Mouse (Mus musculus) forebrain, embryonic 11.5 days (tissue): ENCODE measurements at regions not wholly inside any gene's neighbourhood (a gene's known extent, or its start where the extent isn't known, plus 50 kb on each side); places are given as distances from the start of the nearest gene placed in this dataset.

Source experiments
- ATAC-seq: fragments of 200-750 bp; cut with Nextera tagmentation; replicated peaks from 2 replicates; pipeline ENCODE4 v1.8.0; 2017; ENCODE audit warnings: moderate TSS enrichment; ENCODE audit not compliant: low FRiP score
- DNase-seq: peaks from one replicate; pipeline ENCODE4 v3.0.0-alpha.2; 2017; ENCODE audit warnings: low spot score
- H3K27ac ChIP-seq: fragments of 300-500 bp; sonication (generic); 2 replicates; pipeline ENCODE4 v1.5.1; 2014; ENCODE audit warnings: low read depth, low read length
- H3K27me3 ChIP-seq: fragments of 300-500 bp; sonication (generic); 2 replicates; pipeline ENCODE4 v1.6.1; 2014; ENCODE audit warnings: mild to moderate bottlenecking, low read length, mixed read lengths; ENCODE audit not compliant: control insufficient read depth, insufficient read depth
- H3K36me3 ChIP-seq: fragments of 300-500 bp; sonication (generic); 2 replicates; pipeline ENCODE4 v1.6.1; 2014; ENCODE audit warnings: mild to moderate bottlenecking, low read length, moderate library complexity, mixed read lengths; ENCODE audit not compliant: control insufficient read depth, insufficient read depth
- H3K4me1 ChIP-seq: fragments of 300-500 bp; sonication (generic); replicated peaks from 2 replicates; pipeline ENCODE4 v1.6.1; 2014; ENCODE audit warnings: low read length, mixed read lengths; ENCODE audit not compliant: control insufficient read depth, insufficient read depth
- H3K4me2 ChIP-seq: fragments of 300-500 bp; sonication (generic); 2 replicates; pipeline ENCODE4 v1.6.1; 2014; ENCODE audit warnings: low read depth, mild to moderate bottlenecking, low read length, moderate library complexity, mixed read lengths; ENCODE audit not compliant: severe bottlenecking
- H3K4me3 ChIP-seq: fragments of 300-500 bp; sonication (generic); 2 replicates; pipeline ENCODE4 v1.5.1; 2014; ENCODE audit warnings: low read depth, low read length
- H3K9ac ChIP-seq: fragments of 300-500 bp; sonication (generic); 2 replicates; pipeline ENCODE4 v1.6.1; 2014; ENCODE audit warnings: low read length
- H3K9me3 ChIP-seq: fragments of 300-500 bp; sonication (generic); 2 replicates; pipeline ENCODE4 v1.6.1; 2016; ENCODE audit warnings: low read length, mixed read lengths; ENCODE audit not compliant: control insufficient read depth
- WGBS: fragments of 180-500 bp; shearing (Covaris S2); extraction: QIAGEN DNeasy Blood & Tissue Kit; methylation state at CpG from one replicate; pipeline ENCODE4 v1.1.7; 2014; 5-methylcytosine and 5-hydroxymethylcytosine counted together

DNA sequence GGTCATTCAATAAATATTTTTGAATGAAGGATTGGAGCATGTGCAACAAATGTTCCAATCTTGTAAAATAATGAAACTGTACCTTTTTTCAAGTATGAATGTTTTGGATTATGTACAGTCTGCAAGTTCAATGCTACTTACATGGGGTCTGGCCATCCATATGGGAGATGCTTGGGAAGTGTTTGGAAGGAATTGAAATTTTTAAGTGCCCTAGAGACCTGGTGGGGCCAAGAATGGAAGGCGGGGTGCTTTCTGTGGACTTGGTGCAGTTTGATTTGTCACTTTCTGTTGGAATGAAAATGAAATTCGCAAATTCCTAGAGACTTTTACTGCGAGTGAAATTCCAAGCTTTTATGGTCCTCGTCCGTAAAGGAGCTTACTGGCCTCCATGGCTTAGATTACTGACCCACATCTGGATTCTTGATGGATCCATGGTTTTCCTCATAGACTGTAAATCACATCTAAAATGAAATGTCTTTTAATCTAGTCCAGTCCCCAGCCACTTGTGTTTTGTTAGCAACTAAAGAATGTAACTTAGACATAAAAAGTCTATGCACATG, 90.3 kb upstream of the 1810046K07Rik start:
- Histone ChIP-seq H3K4me2 (no peak overlapping the region), H3K4me3 (no peak overlapping the region), H3K27me3 (no peaks in the 10 kb centered on the region), H3K36me3 (no peaks in the 10 kb centered on the region), H3K27ac (no peak overlapping the region), H3K9me3 (no peaks in the 10 kb centered on the region), H3K9ac (no peak overlapping the region), H3K4me1 (no peaks in the 10 kb centered on the region)
- DNase-seq, result no peak
- ATAC-seq, result no peak
- WGBS, result 94% methylated on average over 5 of the region's 5 CpGs

DNA sequence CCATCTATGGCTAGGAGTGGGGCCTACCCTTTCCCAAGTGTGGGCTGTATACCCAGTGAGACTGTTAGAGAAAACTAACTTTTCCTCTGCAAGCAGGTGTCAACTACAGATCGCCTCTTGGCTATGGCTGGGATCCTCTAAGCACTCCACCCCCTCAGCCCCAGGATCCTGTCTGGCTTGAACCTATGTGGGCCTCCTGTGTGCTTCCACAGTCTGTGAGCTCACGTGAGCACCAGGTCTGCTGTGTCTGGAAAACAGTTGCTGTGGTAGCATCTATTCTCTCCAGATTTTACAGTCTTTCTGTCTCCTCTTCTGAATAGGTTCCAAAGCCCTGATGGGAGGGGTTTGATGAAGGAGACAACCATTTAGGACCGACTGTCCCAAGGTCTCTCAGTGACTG, 93.8 kb upstream of the 1810046K07Rik start:
- H3K9me3 ChIP-seq, result no peaks in the 10 kb centered on the region
- 70% methylated on average over 3 of the region's 3 CpGs for whole genome bisulfite sequencing
- H3K27me3 ChIP-seq, result no peaks in the 10 kb centered on the region
- no peaks in the 10 kb centered on the region for H3K36me3 ChIP-seq
- H3K4me1 ChIP-seq, result no peaks in the 10 kb centered on the region
- no peak overlapping the region for H3K27ac ChIP-seq
- no peak overlapping the region for H3K4me2 ChIP-seq
- H3K4me3 ChIP-seq, result no peak overlapping the region
- DNase-seq, result no peak
- H3K9ac ChIP-seq, result no peak overlapping the region
- no peak for ATAC-seq

DNA sequence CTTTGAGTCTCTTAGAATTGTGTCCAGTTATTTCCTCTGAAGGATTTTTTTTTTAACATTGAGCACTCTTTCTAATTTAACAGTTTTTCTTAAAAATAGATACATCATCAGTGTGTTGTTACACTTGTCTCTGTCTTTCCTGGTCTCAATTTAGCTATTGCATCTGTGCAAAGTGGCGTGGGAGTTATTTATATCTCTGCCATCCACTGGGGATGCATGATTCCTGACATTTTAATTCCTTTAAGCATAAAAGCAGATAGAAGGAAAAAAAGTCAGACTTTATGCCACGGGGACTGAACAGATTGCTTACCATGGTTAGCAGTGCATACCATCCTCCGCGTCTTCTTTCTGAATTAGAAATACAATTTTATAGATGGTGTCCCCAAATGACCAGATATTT, 94.6 kb upstream of the 1810046K07Rik start:
- 89% methylated on average over 4 of the region's 4 CpGs for WGBS
- Histone ChIP-seq H3K27ac (no peak overlapping the region), H3K4me3 (no peak overlapping the region), H3K27me3 (no peaks in the 10 kb centered on the region), H3K36me3 (no peaks in the 10 kb centered on the region), H3K9me3 (no peaks in the 10 kb centered on the region), H3K9ac (no peak overlapping the region), H3K4me2 (no peak overlapping the region), H3K4me1 (no peaks in the 10 kb centered on the region)
- no peak for ATAC-seq
- DNase-seq, result no peak

DNA sequence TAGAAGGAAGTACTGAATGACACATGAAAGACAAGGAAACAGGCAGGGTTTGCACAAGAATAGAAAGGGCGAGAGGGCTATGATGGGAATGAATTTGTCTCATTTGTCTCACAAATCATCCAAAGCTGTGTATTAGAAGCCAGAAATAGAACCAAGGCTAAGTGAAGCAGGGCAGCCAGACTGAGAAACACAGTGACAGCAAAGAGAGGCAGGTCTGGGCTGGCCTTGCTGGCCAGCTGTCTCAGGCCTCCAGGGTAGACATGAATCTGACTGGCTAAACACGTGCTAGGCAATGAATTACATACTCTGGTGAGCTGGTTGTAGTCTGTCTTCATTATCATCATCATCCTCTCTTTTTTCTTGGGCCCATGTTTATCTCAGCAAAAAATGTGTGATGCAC, 101.7 kb upstream of the 1810046K07Rik start:
- no peak for DNase-seq
- 74% methylated on average over 2 of the region's 2 CpGs for WGBS

DNA sequence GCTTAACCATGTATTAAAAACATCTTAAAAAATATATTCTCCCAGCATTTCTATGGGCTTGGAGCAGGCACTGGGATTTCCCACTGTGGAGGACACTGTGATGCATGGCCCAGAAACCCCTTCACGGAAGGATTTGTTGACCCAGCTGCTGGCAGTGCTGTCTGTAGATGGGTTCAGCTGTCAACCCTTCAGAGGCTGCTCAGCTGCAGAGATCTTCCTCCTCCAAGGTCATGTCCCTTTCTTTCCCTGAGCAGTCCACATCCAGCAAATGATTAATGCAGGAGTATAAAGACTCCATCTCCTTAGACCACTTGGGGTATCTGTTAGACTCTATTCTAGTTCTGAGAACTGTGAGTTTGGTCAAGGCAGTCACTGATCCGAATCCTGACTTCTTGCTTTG, 108.4 kb upstream of the 1810046K07Rik start:
- Histone ChIP-seq H3K27ac (no peak overlapping the region), H3K4me1 (no peaks in the 10 kb centered on the region), H3K27me3 (no peaks in the 10 kb centered on the region), H3K9me3 (no peaks in the 10 kb centered on the region), H3K4me2 (no peak overlapping the region), H3K4me3 (no peak overlapping the region), H3K9ac (no peak overlapping the region), H3K36me3 (no peaks in the 10 kb centered on the region)
- 68% methylated on average over 2 of the region's 2 CpGs for whole genome bisulfite sequencing
- ATAC-seq (no peak), DNase-seq (no peak)

More for the DNA sequence above, 101.7 kb upstream of the 1810046K07Rik start:
- Histone ChIP-seq H3K9ac (no peak overlapping the region), H3K4me3 (no peak overlapping the region), H3K36me3 (no peaks in the 10 kb centered on the region), H3K9me3 (no peaks in the 10 kb centered on the region), H3K4me1 (no peaks in the 10 kb centered on the region), H3K27ac (no peak overlapping the region), H3K4me2 (no peak overlapping the region), H3K27me3 (no peaks in the 10 kb centered on the region)
- no peak for ATAC-seq

DNA sequence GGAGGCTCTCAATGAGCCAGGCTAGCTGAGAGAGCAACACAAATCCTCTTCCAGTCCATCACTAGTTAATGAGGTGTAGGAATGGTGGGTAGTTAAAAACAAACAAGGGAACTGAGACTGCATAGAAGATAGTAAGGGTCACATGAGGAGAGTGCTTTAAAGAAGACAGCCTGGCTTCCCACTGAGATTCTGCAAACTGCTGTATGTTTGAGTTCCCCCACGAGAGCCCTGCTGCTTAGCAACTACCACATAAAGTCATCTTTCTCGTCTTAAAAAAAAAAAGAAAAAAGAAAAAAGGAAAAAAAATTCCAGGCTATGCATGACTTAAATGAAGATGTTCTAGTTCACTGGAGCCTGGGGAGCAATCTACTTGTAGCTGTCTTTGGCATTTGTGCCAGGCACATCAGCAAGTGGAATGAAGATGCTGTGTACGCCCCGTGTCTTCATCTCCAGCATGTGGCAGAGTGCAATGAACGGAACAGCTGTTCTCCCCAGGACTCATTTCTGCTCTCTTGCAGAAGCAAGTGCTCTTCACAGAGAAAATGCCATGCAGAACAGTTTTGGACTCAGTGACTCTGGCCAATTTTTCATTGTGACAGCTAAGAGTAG, 113.2 kb upstream of the 1810046K07Rik start:
- WGBS, result 54% methylated on average over 5 of the region's 5 CpGs

DNA sequence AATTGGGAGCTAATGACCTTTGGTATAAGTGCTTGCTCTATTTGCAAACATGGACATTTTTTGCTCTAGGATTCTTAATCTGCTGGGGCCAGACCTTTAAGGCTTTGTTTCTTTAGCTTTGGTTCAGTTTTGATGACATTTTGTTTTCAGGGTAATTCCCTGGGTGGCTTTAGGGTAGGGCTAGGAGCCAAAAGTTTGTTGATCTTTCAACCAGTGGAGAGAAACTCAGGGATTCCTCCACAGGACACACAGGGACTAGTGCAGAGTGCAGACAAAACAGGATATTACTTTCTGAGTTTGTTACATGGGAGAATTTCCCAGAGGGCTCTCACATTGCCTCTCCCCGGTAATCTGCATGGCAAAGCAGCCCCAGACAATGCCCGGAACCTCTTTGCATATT, 127.0 kb upstream of the 1810046K07Rik start:
- H3K27me3 ChIP-seq, result no peaks in the 10 kb centered on the region
- no peaks in the 10 kb centered on the region for H3K36me3 ChIP-seq
- no peaks in the 10 kb centered on the region for H3K4me1 ChIP-seq
- H3K4me2 ChIP-seq, result no peak overlapping the region
- H3K27ac ChIP-seq, result no peak overlapping the region
- H3K9me3 ChIP-seq, result no peaks in the 10 kb centered on the region
- WGBS, result 67% methylated on average over 2 of the region's 2 CpGs
- ATAC-seq, result no peak
- no peak overlapping the region for H3K4me3 ChIP-seq
- no peak overlapping the region for H3K9ac ChIP-seq
- no peak for DNase-seq

More for the DNA sequence above, 113.2 kb upstream of the 1810046K07Rik start:
- no peak overlapping the region for H3K9ac ChIP-seq
- ATAC-seq, result no peak
- no peak for DNase-seq
- H3K4me2 ChIP-seq, result no peak overlapping the region
- H3K36me3 ChIP-seq, result no peaks in the 10 kb centered on the region
- H3K27me3 ChIP-seq, result no peaks in the 10 kb centered on the region
- no peaks in the 10 kb centered on the region for H3K9me3 ChIP-seq
- no peak overlapping the region for H3K27ac ChIP-seq
- no peaks in the 10 kb centered on the region for H3K4me1 ChIP-seq
- H3K4me3 ChIP-seq, result no peak overlapping the region

DNA sequence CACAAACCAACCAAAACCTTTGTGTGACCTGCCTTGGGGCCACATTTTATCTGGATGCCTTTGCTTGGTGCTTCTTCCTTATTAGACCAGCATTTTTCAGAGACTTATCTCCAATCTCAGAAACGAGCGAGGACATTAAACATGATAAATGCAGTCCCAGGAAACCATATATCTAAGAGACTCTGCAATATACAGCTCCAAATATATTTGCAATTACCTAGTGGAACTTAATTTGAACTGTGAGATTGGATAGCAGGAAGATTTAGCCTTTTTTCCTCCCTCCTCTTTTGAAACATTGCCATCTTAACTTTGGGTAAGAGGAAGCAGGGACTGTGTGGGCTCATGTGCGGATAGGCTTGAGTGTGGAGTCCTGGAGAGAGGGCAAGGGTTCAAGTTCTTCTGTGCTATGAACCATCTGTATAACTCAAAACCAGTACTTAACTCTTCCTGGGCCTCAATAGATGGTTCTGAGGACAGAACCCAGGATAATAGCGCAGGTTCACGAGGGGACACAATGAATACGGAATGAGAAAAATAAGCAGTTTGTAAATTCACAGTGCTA, 133.8 kb upstream of the 1810046K07Rik start:
- no peak for DNase-seq
- 92% methylated on average over 6 of the region's 6 CpGs for WGBS

DNA sequence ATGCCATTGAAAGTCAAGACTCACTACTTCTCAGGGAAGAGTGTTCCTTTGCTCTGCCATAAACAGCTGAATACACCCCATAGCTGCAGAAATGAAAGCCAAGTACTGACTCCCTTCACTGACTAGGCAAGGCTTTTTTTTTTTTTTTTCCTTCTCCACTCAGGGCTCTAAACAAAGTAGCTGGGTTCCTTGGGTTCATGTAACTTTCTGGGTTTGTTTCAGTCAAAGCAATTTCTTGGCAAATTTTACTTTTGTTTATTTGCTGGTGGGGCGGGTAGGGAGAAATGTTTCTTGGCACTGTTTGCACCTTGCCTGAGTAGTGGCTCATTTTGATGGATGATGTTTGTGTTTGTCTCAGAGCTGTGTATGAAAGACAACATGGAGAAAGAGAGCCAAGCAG, 141.3 kb upstream of the 1810046K07Rik start:
- Histone ChIP-seq H3K4me3 (no peak overlapping the region), H3K36me3 (no peaks in the 10 kb centered on the region), H3K27me3 (no peaks in the 10 kb centered on the region), H3K9ac (no peak overlapping the region), H3K27ac (no peak overlapping the region), H3K4me1 (no peaks in the 10 kb centered on the region), H3K9me3 (no peaks in the 10 kb centered on the region), H3K4me2 (no peak overlapping the region)
- WGBS, result 88% methylated on average over 1 of the region's 1 CpGs
- no peak for ATAC-seq
- DNase-seq, result no peak

More for the DNA sequence above, 133.8 kb upstream of the 1810046K07Rik start:
- Histone ChIP-seq H3K4me1 (no peaks in the 10 kb centered on the region), H3K27me3 (no peaks in the 10 kb centered on the region), H3K9ac (no peak overlapping the region), H3K4me2 (no peak overlapping the region), H3K4me3 (no peak overlapping the region), H3K36me3 (no peaks in the 10 kb centered on the region), H3K9me3 (no peaks in the 10 kb centered on the region), H3K27ac (no peak overlapping the region)
- ATAC-seq, result no peak
